Mouse (Mus musculus) embryonic facial prominence, embryonic 12.5 days (tissue): ENCODE results near the gene U2af2. TPM values are rescaled to one million over a fixed set of nuclear protein-coding genes. Genes with fewer than 3 reads are reported as not detected.

Experiments
- ATAC-seq: fragments of 200-750 bp; cut with Nextera tagmentation; 2 replicates; pipeline ENCODE4 v1.8.0; 2017; ENCODE audit not compliant: insufficient number of reproducible peaks, insufficient read depth, low FRiP score, low TSS enrichment
- H3K27ac ChIP-seq: fragments of 300-500 bp; sonication (generic); 2 replicates; pipeline ENCODE4 v1.5.1; 2016; ENCODE audit warnings: mild to moderate bottlenecking
- H3K27me3 ChIP-seq: fragments of 300-500 bp; sonication (generic); 2 replicates; pipeline ENCODE4 v1.6.1; 2016; ENCODE audit warnings: mild to moderate bottlenecking, moderate library complexity
- H3K36me3 ChIP-seq: fragments of 300-500 bp; sonication (generic); 2 replicates; pipeline ENCODE4 v1.6.1; 2016; ENCODE audit warnings: mild to moderate bottlenecking
- H3K4me1 ChIP-seq: fragments of 300-500 bp; sonication (generic); 2 replicates; pipeline ENCODE4 v1.6.1; 2016
- H3K4me2 ChIP-seq: fragments of 300-500 bp; sonication (generic); replicated peaks from 2 replicates; pipeline ENCODE4 v1.6.1; 2016; ENCODE audit warnings: mild to moderate bottlenecking, moderate library complexity
- H3K4me3 ChIP-seq: fragments of 300-500 bp; sonication (generic); 2 replicates; pipeline ENCODE4 v1.5.1; 2016; ENCODE audit warnings: mild to moderate bottlenecking
- H3K9ac ChIP-seq: fragments of 300-500 bp; sonication (generic); 2 replicates; pipeline ENCODE4 v1.6.1; 2016; ENCODE audit warnings: mild to moderate bottlenecking, moderate library complexity
- H3K9me3 ChIP-seq: fragments of 300-500 bp; sonication (generic); 2 replicates; pipeline ENCODE4 v1.6.1; 2016; ENCODE audit warnings: mild to moderate bottlenecking, moderate library complexity
- WGBS: fragments of 180-500 bp; shearing (Covaris S2); methylation state at CpG from one replicate; pipeline ENCODE4 v1.1.7; 2016; 5-methylcytosine and 5-hydroxymethylcytosine counted together
- polyA plus RNA-seq: library from polyadenylated mRNA; unstranded; fragments of >200 nt; fragmentation: Nextera tagmentation; extraction: Ambion mirVana; gene quantifications from 2 replicates; pipeline ENCODE4 v1.2.1, GENCODE M21; 2016

The U2af2 gene
- polyA plus RNA-seq, 1 experiment from 2014 or later, result 159 TPM

- WGBS, result 89% methylated on average over 5 of the region's 5 CpGs
- Histone ChIP-seq H3K4me3 (no peak overlapping the region), H3K9ac (no peak overlapping the region), H3K27me3 (no peaks in the 10 kb centered on the region), H3K36me3 (peaks cover 53% of the 10 kb centered on the region), H3K4me2 (no peak overlapping the region), H3K4me1 (no peaks in the 10 kb centered on the region), H3K27ac (no peak overlapping the region), H3K9me3 (no peaks in the 10 kb centered on the region)
- ATAC-seq, result no peak
Observed at GRCm38 (mm10) chr7:5098769-5099168, 36.8 kb downstream of the U2af2 start.

- no peak overlapping the region for H3K4me2 ChIP-seq
- no peaks in the 10 kb centered on the region for H3K27me3 ChIP-seq
- H3K4me1 ChIP-seq, result no peaks in the 10 kb centered on the region
- ATAC-seq, result no peak
- WGBS, result 79% methylated on average over 3 of the region's 3 CpGs
- H3K4me3 ChIP-seq, result no peak overlapping the region
- H3K9ac ChIP-seq, result no peak overlapping the region
- H3K36me3 ChIP-seq, result peaks cover 42% of the 10 kb centered on the region
- no peak overlapping the region for H3K27ac ChIP-seq
- no peaks in the 10 kb centered on the region for H3K9me3 ChIP-seq
Observed at GRCm38 (mm10) chr7:5099796-5100195, 37.9 kb downstream of the U2af2 start.

GRCm38 (mm10) chr7:5101066-5101663 is 39.2 kb downstream of the U2af2 start:
- ATAC-seq, result no peak
- Histone ChIP-seq H3K9ac (no peak overlapping the region), H3K4me3 (no peak overlapping the region), H3K27ac (0 out of 2 replicates have a peak overlapping the region, but pooled peaks have one; percentile 6), H3K36me3 (peaks cover 29% of the 10 kb centered on the region), H3K27me3 (no peaks in the 10 kb centered on the region), H3K9me3 (no peaks in the 10 kb centered on the region), H3K4me1 (no peaks in the 10 kb centered on the region), H3K4me2 (no peak overlapping the region)
- WGBS, result 87% methylated on average over 10 of the region's 10 CpGs

- ATAC-seq, result no peak
Observed at GRCm38 (mm10) chr7:5102564-5102963, 40.6 kb downstream of the U2af2 start.

GRCm38 (mm10) chr7:5108272-5108671 is 46.3 kb downstream of the U2af2 start:
- H3K27me3 ChIP-seq, result no peaks in the 10 kb centered on the region
- H3K9ac ChIP-seq, result no peak overlapping the region
- ATAC-seq, result no peak
- no peak overlapping the region for H3K27ac ChIP-seq
- WGBS, result 85% methylated on average over 4 of the region's 4 CpGs
- H3K4me3 ChIP-seq, result no peak overlapping the region
- no peaks in the 10 kb centered on the region for H3K9me3 ChIP-seq
- no peak overlapping the region for H3K4me2 ChIP-seq
- H3K36me3 ChIP-seq, result no peaks in the 10 kb centered on the region
- H3K4me1 ChIP-seq, result no peaks in the 10 kb centered on the region

More at GRCm38 (mm10) chr7:5102564-5102963, 40.6 kb downstream of the U2af2 start:
- Histone ChIP-seq H3K27ac (no peak overlapping the region), H3K9me3 (no peaks in the 10 kb centered on the region), H3K36me3 (peaks cover 17% of the 10 kb centered on the region), H3K4me2 (no peak overlapping the region), H3K27me3 (no peaks in the 10 kb centered on the region), H3K4me1 (no peaks in the 10 kb centered on the region), H3K4me3 (no peak overlapping the region), H3K9ac (no peak overlapping the region)
- WGBS, result 91% methylated on average over 2 of the region's 2 CpGs

GRCm38 (mm10) chr7:5109301-5109700 is 47.4 kb downstream of the U2af2 start:
- H3K27me3 ChIP-seq, result no peaks in the 10 kb centered on the region
- ATAC-seq, result no peak
- H3K4me3 ChIP-seq, result no peak overlapping the region
- no peak overlapping the region for H3K9ac ChIP-seq
- no peaks in the 10 kb centered on the region for H3K9me3 ChIP-seq
- no peaks in the 10 kb centered on the region for H3K4me1 ChIP-seq
- no peak overlapping the region for H3K27ac ChIP-seq
- 76% methylated on average over 8 of the region's 8 CpGs for whole genome bisulfite sequencing
- no peaks in the 10 kb centered on the region for H3K36me3 ChIP-seq
- H3K4me2 ChIP-seq, result no peak overlapping the region

- H3K9ac ChIP-seq, result no peak overlapping the region
- no peak overlapping the region for H3K4me2 ChIP-seq
- no peaks in the 10 kb centered on the region for H3K9me3 ChIP-seq
- no peaks in the 10 kb centered on the region for H3K4me1 ChIP-seq
- no peak overlapping the region for H3K27ac ChIP-seq
- 43% methylated on average over 3 of the region's 3 CpGs for WGBS
- H3K4me3 ChIP-seq, result no peak overlapping the region
- ATAC-seq, result no peak
- no peaks in the 10 kb centered on the region for H3K36me3 ChIP-seq
- no peaks in the 10 kb centered on the region for H3K27me3 ChIP-seq
Observed at GRCm38 (mm10) chr7:5112701-5113100, 50.8 kb downstream of the U2af2 start.

- no peaks in the 10 kb centered on the region for H3K9me3 ChIP-seq
- H3K4me2 ChIP-seq, result no peak within 1 kb of the TSS
- no peaks in the 10 kb centered on the region for H3K4me1 ChIP-seq
- 80% methylated on average over 3 of the region's 3 CpGs for WGBS
- no peaks in the 10 kb centered on the region for H3K27me3 ChIP-seq
- H3K27ac ChIP-seq, result no peak within 1 kb of the TSS
- ATAC-seq, result no peak
- H3K36me3 ChIP-seq, result no peaks in the 10 kb centered on the region
- no peak within 1 kb of the TSS for H3K9ac ChIP-seq
- H3K4me3 ChIP-seq, result no peak within 1 kb of the TSS
Observed at GRCm38 (mm10) chr7:5116850-5117249, 54.9 kb downstream of the U2af2 start, which contains the start of gene Rfpl4. Rfpl4 (minus strand) TSS chr7:5116950.

GRCm38 (mm10) chr7:5125078-5125477 is 63.1 kb downstream of the U2af2 start:
- H3K9me3 ChIP-seq, result no peaks in the 10 kb centered on the region
- H3K27ac ChIP-seq, result no peak overlapping the region
- ATAC-seq, result no peak
- 88% methylated on average over 8 of the region's 8 CpGs for WGBS
- no peaks in the 10 kb centered on the region for H3K27me3 ChIP-seq
- no peaks in the 10 kb centered on the region for H3K36me3 ChIP-seq
- no peak overlapping the region for H3K4me3 ChIP-seq
- H3K4me1 ChIP-seq, result no peaks in the 10 kb centered on the region
- H3K4me2 ChIP-seq, result no peak overlapping the region
- H3K9ac ChIP-seq, result no peak overlapping the region

- peak within 1 kb of the TSS; percentile 53 for H3K4me2 ChIP-seq
- 17% methylated on average over 42 of the region's 42 CpGs for WGBS
- no peak within 1 kb of the TSS for H3K27ac ChIP-seq
- peak within 1 kb of the TSS; percentile 30 for H3K4me3 ChIP-seq
- H3K27me3 ChIP-seq, result no peaks in the 10 kb centered on the region
- 0 out of 2 replicates have a peak, but pooled peaks have one; percentile 56 for ATAC-seq
- no peaks in the 10 kb centered on the region for H3K4me1 ChIP-seq
- H3K9me3 ChIP-seq, result no peaks in the 10 kb centered on the region
- no peak within 1 kb of the TSS for H3K9ac ChIP-seq
- no peaks in the 10 kb centered on the region for H3K36me3 ChIP-seq
Observed at GRCm38 (mm10) chr7:5125549-5126406, 63.8 kb downstream of the U2af2 start, which contains the start of gene Rasl2-9. Rasl2-9 (minus strand) TSS chr7:5125950.
